Mouse (Mus musculus) embryo, embryonic 10 days (tissue): Measurements from ENCODE around the gene Gm15023.
"Not testable (repeated sequence)": the region's sequence is repeated elsewhere in the genome, so short reads cannot be mapped to it uniquely, and the experiment has no call there.

ENCODE experiments used
- DNase-seq: peaks from one replicate; pipeline ENCODE4 v3.0.0-alpha.2; 2015; ENCODE audit warnings: low spot score

Gm15023 gene

DNA sequence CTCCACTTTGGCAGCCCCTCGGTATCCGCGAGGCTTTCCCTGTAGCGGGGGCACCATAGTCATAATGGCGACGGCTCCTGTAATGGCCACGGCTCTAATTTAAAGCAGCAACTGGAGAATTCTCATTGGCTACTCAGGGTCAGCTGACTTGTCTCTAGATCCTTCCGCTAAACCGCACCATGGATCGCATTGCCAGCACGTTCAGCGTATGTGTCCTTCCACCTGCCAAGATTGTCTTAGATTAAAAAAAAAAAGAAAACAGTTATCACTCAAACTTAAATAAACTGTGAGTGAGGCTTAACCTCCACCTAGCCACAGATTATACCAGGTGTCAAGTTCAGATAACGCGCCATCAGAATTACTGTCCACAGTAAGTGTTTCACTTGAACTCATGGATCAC lies at the start of gene Gm15023:
TSS of gene Gm15023 (minus strand) at position 101 of the 400 bp plus-strand sequence.
- DNase-seq, result not testable (repeated sequence)

DNA sequence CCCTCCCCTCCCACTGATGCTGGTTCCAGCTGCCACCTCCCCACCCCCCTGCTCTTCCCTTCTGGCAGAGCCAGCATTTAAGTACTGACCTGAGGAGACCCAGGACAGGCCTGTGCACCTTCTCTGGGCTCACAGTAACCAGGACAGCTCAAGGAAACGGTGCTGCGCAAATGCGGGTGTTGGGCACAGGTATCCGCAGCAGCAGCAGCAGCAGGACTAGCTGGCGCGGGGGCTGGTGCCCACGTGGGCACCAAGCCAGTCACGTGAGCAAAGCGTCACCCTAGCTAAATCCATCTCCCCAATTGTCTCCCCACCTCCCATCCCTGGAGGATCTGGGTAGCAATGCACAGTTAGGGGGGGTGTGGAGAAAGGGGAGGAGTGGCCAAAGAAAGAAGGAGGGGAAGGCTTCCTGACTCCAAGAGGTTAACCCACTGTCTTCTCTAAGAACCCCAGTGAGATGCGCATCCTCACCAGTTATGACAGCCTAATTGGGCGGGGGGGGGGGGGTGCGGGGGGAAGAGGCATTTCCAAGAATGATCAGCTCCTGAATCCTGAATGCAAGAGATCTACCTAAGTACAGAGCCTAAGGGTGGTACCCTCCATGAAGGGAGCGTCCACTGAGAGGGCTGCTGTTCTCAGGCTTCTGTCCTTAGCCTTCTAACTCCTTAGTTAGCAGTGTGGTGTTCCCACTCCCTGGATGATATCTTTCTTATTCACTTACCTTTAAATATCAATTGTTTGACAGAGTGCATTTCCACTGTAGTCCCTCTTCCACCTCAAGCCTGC lies 33.2 kb upstream of the Gm15023 start, which contains the start of gene Tceal6:
TSS of gene Tceal6 (minus strand) at position 252 of the 786 bp plus-strand sequence.
- no peak for DNase-seq

DNA sequence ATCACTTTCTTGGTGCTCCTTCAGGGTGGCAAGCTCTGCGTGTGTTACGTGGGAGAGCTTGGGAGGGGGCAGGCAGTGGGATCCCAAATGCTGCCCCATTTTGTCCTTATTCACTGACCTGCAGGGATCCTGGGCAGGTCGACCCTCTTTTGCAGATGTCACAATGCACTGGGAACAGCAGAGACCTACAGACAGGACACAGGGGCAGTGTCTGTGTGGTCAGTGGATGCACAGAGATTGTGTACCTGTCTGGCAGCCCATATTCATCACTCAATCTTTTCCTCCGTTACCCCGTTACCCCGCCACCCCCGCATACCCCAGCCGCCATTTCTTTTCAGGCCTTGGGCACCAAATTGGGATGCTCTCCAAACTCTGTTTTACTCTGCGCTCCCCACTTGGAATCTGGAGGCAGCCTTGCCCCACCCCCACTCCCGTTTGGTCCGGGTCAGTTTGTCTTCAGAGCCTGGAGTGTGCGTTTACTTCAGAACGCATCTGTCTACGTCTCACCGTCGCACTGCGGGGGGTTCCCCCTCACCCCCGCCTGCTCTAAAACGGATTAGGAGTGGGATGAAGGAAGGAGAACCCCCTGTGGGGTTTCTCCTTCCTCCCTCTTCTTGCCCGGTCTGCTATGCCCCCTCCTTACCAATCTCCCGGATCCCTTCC lies 32.5 kb upstream of the Gm15023 start:
- not testable (repeated sequence) for DNase-seq

DNA sequence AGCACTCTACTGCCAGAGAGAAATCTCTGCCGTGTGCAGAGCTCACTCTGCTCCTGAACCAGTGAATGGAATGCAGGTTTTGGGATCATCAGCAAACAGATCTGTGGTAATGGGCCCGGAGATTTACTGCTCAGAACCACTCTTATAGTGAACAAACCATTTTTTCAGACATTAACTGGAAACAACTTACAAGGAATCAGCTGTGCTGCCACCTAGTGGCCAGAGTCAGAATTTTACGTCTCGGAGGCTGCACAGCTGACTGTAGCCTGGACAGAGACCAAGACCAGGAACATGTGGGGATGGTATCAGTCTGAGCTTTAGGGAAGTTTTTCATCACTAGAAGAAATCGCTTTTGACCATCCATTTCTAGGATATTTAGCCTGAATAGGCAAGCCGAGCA lies 12.5 kb upstream of the Gm15023 start:
- DNase-seq, result not testable (repeated sequence)

DNA sequence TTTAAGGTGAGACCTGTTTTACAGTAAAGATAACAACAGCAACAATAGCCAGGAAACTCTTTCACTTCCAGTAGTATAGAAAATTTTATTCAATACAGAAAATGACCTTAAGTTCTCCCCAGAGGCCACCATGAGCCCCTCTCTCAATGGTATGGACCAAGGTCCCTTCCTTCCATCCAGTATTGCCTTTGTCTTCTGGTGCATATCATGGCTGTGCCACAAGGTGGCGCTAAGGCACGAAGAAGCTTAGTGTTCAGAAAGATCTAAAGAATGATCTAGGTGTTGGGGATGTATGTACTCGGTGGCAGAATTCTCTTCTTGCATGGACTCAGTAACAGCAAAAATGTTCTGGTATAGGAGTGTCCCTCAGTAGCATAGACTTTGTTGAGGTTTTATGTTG lies 11.2 kb upstream of the Gm15023 start:
- DNase-seq, result not testable (repeated sequence)
